Mouse (Mus musculus) G1E (cell line): Measurements from ENCODE around the gene Npr1.

Experiments
- CTCF ChIP-seq: IDR thresholded peaks from 2 replicates; pipeline ENCODE4 v1.5.1; 2012; ENCODE audit warnings: low read depth, low read length, inconsistent platforms, mixed read lengths
- TAL1 ChIP-seq: conservative IDR thresholded peaks from 2 replicates; pipeline ENCODE4 v1.6.1; 2012; ENCODE audit warnings: low read depth, low read length, inconsistent platforms, mixed read lengths

DNA sequence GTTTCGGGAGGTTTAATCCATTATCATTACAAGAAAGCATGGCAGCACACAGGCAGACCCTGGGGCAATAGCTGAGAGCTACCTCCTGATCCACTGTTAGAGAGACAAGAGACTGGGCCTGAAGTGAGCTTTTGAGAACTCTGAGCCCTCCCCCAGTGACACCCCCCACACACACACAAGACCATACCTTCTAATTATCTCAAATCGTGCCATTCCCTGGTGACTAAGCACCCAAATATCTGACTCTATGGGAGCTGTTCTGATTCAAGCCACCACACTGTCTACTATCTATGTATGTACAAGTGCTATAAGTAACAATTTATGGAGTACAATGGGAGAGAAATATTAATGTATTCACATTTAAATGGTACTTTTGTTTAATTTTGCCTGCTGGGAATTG, 24.9 kb downstream of the Npr1 start:
- TF ChIP-seq CTCF: no peak
- no peak for TF ChIP-seq TAL1
